7 mouse cellular contexts compared by ENCODE assay signal in the genomic region with DNA sequence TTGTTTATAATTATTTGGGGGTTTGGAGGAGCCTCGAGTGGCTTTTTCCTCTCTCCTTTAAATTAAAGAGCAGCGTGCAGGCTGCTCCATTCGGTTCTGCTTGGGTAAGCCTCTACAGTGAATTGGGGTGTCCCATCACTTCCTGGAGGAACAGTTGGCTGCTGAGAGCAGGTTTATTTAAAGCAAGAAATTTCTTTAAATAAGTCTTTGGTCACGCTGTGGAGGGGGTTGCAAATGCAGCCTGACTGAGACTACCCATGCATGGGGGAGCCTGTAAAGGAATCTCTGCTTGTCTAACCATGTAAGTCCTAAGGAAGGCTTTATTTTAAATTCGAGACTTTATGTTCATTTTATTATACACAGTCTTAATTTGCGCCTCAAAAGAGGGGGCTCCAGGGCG.
DNase-seq lines count a peak whose midpoint lies in the region; ATAC-seq lines count a peak whose summit lies in the region.

No protein-coding gene starts in this region.

- no peak overlapping the region for H3K9ac ChIP-seq in lung, embryonic 15.5 days
- H3K9ac ChIP-seq in limb, embryonic 11.5 days (ENCODE audit: low read length) = no peak overlapping the region
- H3K9ac ChIP-seq in stomach, embryonic 16.5 days (ENCODE audit: low read length) = no peak overlapping the region

- H3K36me3 ChIP-seq in lung, embryonic 15.5 days = no peaks in the 10 kb centered on the region
- no peaks in the 10 kb centered on the region for H3K36me3 ChIP-seq in limb, embryonic 11.5 days (ENCODE audit: control insufficient read depth, insufficient read depth, low read length)
- no peaks in the 10 kb centered on the region for H3K36me3 ChIP-seq in stomach, embryonic 16.5 days (ENCODE audit: control insufficient read depth, insufficient read depth, low read length)

- H3K4me2 ChIP-seq in lung, embryonic 15.5 days = 0 out of 2 replicates have a peak overlapping the region, but pooled peaks have one; percentile 56
- no peak overlapping the region; the same call in 1 of the 2 replicates for H3K4me2 ChIP-seq in limb, embryonic 11.5 days (ENCODE audit: low read depth, severe bottlenecking)
- H3K4me2 ChIP-seq in stomach, embryonic 16.5 days (ENCODE audit: low read depth, low read length) = no peak overlapping the region

- H3K27me3 ChIP-seq in lung, embryonic 15.5 days = no peaks in the 10 kb centered on the region
- no peaks in the 10 kb centered on the region for H3K27me3 ChIP-seq in limb, embryonic 11.5 days (ENCODE audit: control insufficient read depth, insufficient read depth, low read length)
- no peaks in the 10 kb centered on the region for H3K27me3 ChIP-seq in stomach, embryonic 16.5 days (ENCODE audit: control insufficient read depth, insufficient read depth, low read length)

- peaks cover 50% of the 10 kb centered on the region for H3K4me1 ChIP-seq in lung, embryonic 15.5 days
- peaks cover 25% of the 10 kb centered on the region for H3K4me1 ChIP-seq in limb, embryonic 11.5 days (ENCODE audit: control insufficient read depth, insufficient read depth, low read length)
- peaks cover 24% of the 10 kb centered on the region for H3K4me1 ChIP-seq in stomach, embryonic 16.5 days (ENCODE audit: control insufficient read depth, insufficient read depth, low read length)

- H3K27ac ChIP-seq in lung, embryonic 15.5 days = peak overlapping the region; percentile 81; the same call in 1 of the 2 replicates
- H3K27ac ChIP-seq in limb, embryonic 11.5 days (replicated peaks; ENCODE audit: low read depth, low read length) = peak overlapping the region; percentile 51; the same call in 1 of the 2 replicates
- peak overlapping the region; percentile 41 for H3K27ac ChIP-seq in stomach, embryonic 16.5 days (ENCODE audit: low read length)

- no peak for ATAC-seq in lung, embryonic 15.5 days (ENCODE audit: borderline replicate concordance, extremely low read depth, low FRiP score, low TSS enrichment)
- ATAC-seq in limb, embryonic 11.5 days (ENCODE audit: insufficient number of reproducible peaks, low FRiP score, low TSS enrichment, low read depth) = no peak
- ATAC-seq in stomach, embryonic 16.5 days (ENCODE audit: insufficient read depth, low FRiP score) = no peak

- no peak overlapping the region for H3K4me3 ChIP-seq in lung, embryonic 15.5 days
- H3K4me3 ChIP-seq in limb, embryonic 11.5 days (ENCODE audit: low read depth, low read length) = no peak overlapping the region
- H3K4me3 ChIP-seq in stomach, embryonic 16.5 days (replicated peaks; ENCODE audit: low read length) = no peak overlapping the region

- no peaks in the 10 kb centered on the region for H3K9me3 ChIP-seq in lung, embryonic 15.5 days
- no peaks in the 10 kb centered on the region for H3K9me3 ChIP-seq in limb, embryonic 11.5 days (ENCODE audit: control insufficient read depth, low read length)
- H3K9me3 ChIP-seq in stomach, embryonic 16.5 days (replicated peaks; ENCODE audit: control insufficient read depth, low read length) = no peaks in the 10 kb centered on the region

- 43% methylated on average over 7 of the region's 7 CpGs for WGBS in lung, embryonic 15.5 days
- 28% methylated on average over 7 of the region's 7 CpGs for WGBS in limb, embryonic 11.5 days
- WGBS in stomach, embryonic 16.5 days = 37% methylated on average over 7 of the region's 7 CpGs

- DNase-seq in lung, adult 18-20 months = no peak
- peak; percentile 28 to 64 for DNase-seq in frontal cortex, postnatal 36 days (ENCODE audit: low spot score in 2 of 2)
- DNase-seq in limb, embryonic 11.5 days (ENCODE audit: low spot score) = peak; percentile 31
- no peak for DNase-seq in adrenal gland, postnatal 14 days
- DNase-seq in natural killer cell, adult 2 months (ENCODE audit: low spot score in 2 of 2) = no peak

Comparison
In these comparisons a context has a peak if more than half of its experiments do, and no peak if none do; other contexts are left out.
1. DNase-seq: peak in frontal cortex, postnatal 36 days (2 of 2) and limb, embryonic 11.5 days (single experiment); none in lung, adult 18-20 months (0 of 2), adrenal gland, postnatal 14 days (single experiment) and natural killer cell, adult 2 months (0 of 2).
2. Peak in every context shown above with its lines, with median percentiles within 50 percentile points of each other: H3K27ac ChIP-seq.